ENCODE assay signal across 20 mouse cellular contexts in the genomic region with DNA sequence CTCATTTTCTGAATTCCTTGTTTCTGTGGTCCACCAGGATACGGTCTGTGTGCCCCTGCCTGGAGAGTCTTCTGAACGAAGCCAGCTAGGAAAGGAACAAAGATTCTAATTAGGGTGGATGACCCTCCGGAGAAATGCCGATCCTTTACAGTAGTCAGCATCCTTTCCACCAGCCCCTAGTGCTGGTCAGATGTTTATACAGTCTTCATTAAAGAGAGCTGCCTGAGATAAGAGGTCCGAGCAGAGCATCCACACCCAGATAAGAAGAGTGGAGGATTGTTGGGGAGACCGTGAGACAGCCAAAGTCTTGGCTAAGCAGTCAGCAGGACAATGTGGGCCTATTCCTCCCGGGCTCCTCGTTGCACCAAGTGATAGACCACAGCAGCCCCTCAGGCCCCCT. TPM values are rescaled to one million over a fixed set of nuclear protein-coding genes. Genes with fewer than 3 reads are reported as not detected.
"Had no signal": no experiment of that assay in that cellular context is flagged by ENCODE, and none has a peak within 500 bp of the region (broad histone marks: within the 10 kb centered on the region; RNA-seq: fewer than 3 reads in every experiment).

A gene (plus strand): TSS at position 301 of the 400 bp plus-strand sequence.

- H3K27ac ChIP-seq: left cerebral cortex, adult 2 months; limb, embryonic 12.5 days; liver, embryonic 14.5 days; midbrain, embryonic 10.5 days; neural tube, embryonic 15.5 days had no signal

- H3K9me3 ChIP-seq: limb, embryonic 12.5 days; midbrain, embryonic 10.5 days; neural tube, embryonic 15.5 days had no signal

- DNase-seq: kidney, postnatal 25 days; lung, embryonic 14.5 days; lung, postnatal 10 days; lung, postnatal 4 days; midbrain, embryonic 14.5 days; right cerebral cortex, adult 18-20 months; right cerebral cortex, postnatal 25 days; thymus, postnatal 36 days had no signal

- H3K36me3 ChIP-seq: limb, embryonic 12.5 days; midbrain, embryonic 10.5 days; neural tube, embryonic 15.5 days had no signal

- H3K9ac ChIP-seq: limb, embryonic 12.5 days; liver, embryonic 14.5 days; neural tube, embryonic 15.5 days had no signal

- H3K4me1 ChIP-seq: limb, embryonic 12.5 days had no signal

- H3K4me3 ChIP-seq: left cerebral cortex, adult 2 months; limb, embryonic 12.5 days; myocyte; neural tube, embryonic 15.5 days had no signal

RNA-seq across cellular contexts. Expression of the gene that starts here (rescaled TPM):
- total RNA-seq: layer of hippocampus, postnatal 25 days; left cerebral cortex, adult 2 months; left cerebral cortex, postnatal 14 days; megakaryocyte, adult 5-6 weeks had no signal
- polyA plus RNA-seq: kidney, embryonic 16.5 days; limb, embryonic 12.5 days; lung, embryonic 14.5 days; midbrain, embryonic 10.5 days; midbrain, embryonic 14.5 days; myocyte; small intestine, adult 2 months; thymus, postnatal 0 days had no signal
